Mouse (Mus musculus) CH12.LX (cell line): Measurements from ENCODE around the gene Cblc. TPM values are rescaled to one million over a fixed set of nuclear protein-coding genes. Genes with fewer than 3 reads are reported as not detected.

Experiments
- DNase-seq: peaks from one replicate; pipeline ENCODE4 v3.0.0-alpha.2; 2013; ENCODE audit errors: extremely low read depth
- H3K27ac ChIP-seq: 2 replicates; pipeline ENCODE4 v1.5.1; 2012; ENCODE audit warnings: low read depth, mild to moderate bottlenecking, control low read depth, moderate library complexity; ENCODE audit not compliant: insufficient read depth
- H3K27me3 ChIP-seq: replicated peaks from 2 replicates; pipeline ENCODE3; 2012; ENCODE audit warnings: inconsistent platforms
- H3K36me3 ChIP-seq, 2 experiments: replicated peaks in 1 of 2; 2 replicates each; pipeline versions ENCODE3 to v1.6.1; 2012; ENCODE audit warnings: inconsistent platforms in 1 of 2, low read length in 1 of 2, mild to moderate bottlenecking in 1 of 2, mixed read lengths in 1 of 2, moderate library complexity in 1 of 2; ENCODE audit not compliant: control insufficient read depth in 1 of 2, insufficient read depth in 1 of 2
- H3K4me1 ChIP-seq, 2 experiments: 2 replicates each; pipeline ENCODE4 v1.6.1; 2012; ENCODE audit warnings: inconsistent platforms in 1 of 2, moderate library complexity in 1 of 2; ENCODE audit not compliant: insufficient read depth in 2 of 2, control insufficient read depth in 1 of 2
- H3K4me2 ChIP-seq: 2 replicates; pipeline ENCODE4 v1.6.1; 2012; ENCODE audit warnings: low read depth, mild to moderate bottlenecking, control low read depth; ENCODE audit not compliant: poor library complexity, insufficient read depth, severe bottlenecking
- H3K4me3 ChIP-seq, 3 experiments: fragments of 150-350 bp in 1 of 3; sonication (generic) in 1 of 3; replicated peaks in 1 of 3; 2 replicates each; pipeline versions ENCODE3 to v1.5.1; 2011 to 2012; ENCODE audit warnings: low read depth in 2 of 3, low read length in 2 of 3, mild to moderate bottlenecking in 2 of 3, moderate library complexity in 2 of 3, control low read depth in 1 of 3, improper control_type of control experiment in 1 of 3, inconsistent platforms in 1 of 3, mixed read lengths in 1 of 3; ENCODE audit not compliant: poor library complexity in 1 of 3
- H3K79me2 ChIP-seq: replicated peaks from 2 replicates; pipeline ENCODE4 v1.6.1; 2012; ENCODE audit warnings: mild to moderate bottlenecking, moderate library complexity; ENCODE audit not compliant: control insufficient read depth, poor library complexity, insufficient read depth, severe bottlenecking; ENCODE audit errors: extremely low read depth
- H3K9ac ChIP-seq: 2 replicates; pipeline ENCODE4 v1.6.1; 2012; ENCODE audit warnings: low read depth, mild to moderate bottlenecking, control low read depth, moderate library complexity; ENCODE audit not compliant: insufficient read depth
- H3K9me3 ChIP-seq: replicated peaks from 2 replicates; pipeline ENCODE3; 2012; ENCODE audit warnings: low read length, inconsistent platforms, mixed read lengths
- BHLHE40 ChIP-seq: IDR thresholded peaks from 2 replicates; pipeline ENCODE4 v1.6.1; 2011; ENCODE audit warnings: mild to moderate bottlenecking, low read depth, low read length, improper control_type of control experiment
- CHD1 ChIP-seq: IDR thresholded peaks from 2 replicates; pipeline ENCODE4 v1.6.1; 2012; ENCODE audit warnings: low read depth, low read length, improper control_type of control experiment, inconsistent platforms
- CTCF ChIP-seq, 2 experiments: IDR thresholded peaks in 1 of 2; conservative IDR thresholded peaks in 1 of 2; 2 replicates each; pipeline ENCODE4 v1.5.1; 2011 to 2012; ENCODE audit warnings: low read depth in 2 of 2, low read length in 2 of 2, improper control_type of control experiment in 1 of 2, inconsistent platforms in 1 of 2, mild to moderate bottlenecking in 1 of 2, moderate library complexity in 1 of 2
- ELF1 ChIP-seq: IDR thresholded peaks from 2 replicates; pipeline ENCODE4 v1.6.1; 2014; ENCODE audit warnings: low read depth, mild to moderate bottlenecking, inconsistent platforms, low read length, improper control_type of control experiment
- HCFC1 ChIP-seq: IDR thresholded peaks from 2 replicates; pipeline ENCODE4 v1.6.1; 2012; ENCODE audit warnings: low read depth, mild to moderate bottlenecking, inconsistent platforms, low read length, improper control_type of control experiment
- KAT2A ChIP-seq: IDR thresholded peaks from 2 replicates; pipeline ENCODE4 v1.6.1; 2012; ENCODE audit warnings: low read length, improper control_type of control experiment, inconsistent platforms; ENCODE audit not compliant: insufficient replicate concordance
- MYC ChIP-seq: IDR thresholded peaks from 2 replicates; pipeline ENCODE4 v1.6.1; 2011; ENCODE audit warnings: low read depth, mild to moderate bottlenecking, improper control_type of control experiment, low read length
- NRF1 ChIP-seq: IDR thresholded peaks from 2 replicates; pipeline ENCODE4 v1.6.1; 2014; ENCODE audit warnings: low read depth, mild to moderate bottlenecking, inconsistent platforms, low read length, improper control_type of control experiment, moderate library complexity
- POLR2AphosphoS2 ChIP-seq: IDR thresholded peaks from 2 replicates; pipeline ENCODE4 v1.6.1; 2011; ENCODE audit warnings: low read depth, low read length, improper control_type of control experiment
- RAD21 ChIP-seq: IDR thresholded peaks from 2 replicates; pipeline ENCODE4 v1.6.1; 2011; ENCODE audit warnings: low read depth, mild to moderate bottlenecking, low read length, improper control_type of control experiment, moderate library complexity
- SIN3A ChIP-seq: IDR thresholded peaks from 2 replicates; pipeline ENCODE4 v1.6.1; 2012; ENCODE audit warnings: low read length, improper control_type of control experiment, inconsistent platforms
- SMC3 ChIP-seq: IDR thresholded peaks from 2 replicates; pipeline ENCODE4 v1.6.1; 2011; ENCODE audit warnings: low read depth, low read length, improper control_type of control experiment
- TCF12 ChIP-seq: IDR thresholded peaks from 2 replicates; pipeline ENCODE4 v1.6.1; 2014; ENCODE audit warnings: low read depth, mild to moderate bottlenecking, inconsistent platforms, low read length, improper control_type of control experiment
- UBTF ChIP-seq: IDR thresholded peaks from 2 replicates; pipeline ENCODE4 v1.6.1; 2012; ENCODE audit warnings: low read depth, mild to moderate bottlenecking, inconsistent platforms, low read length, improper control_type of control experiment, moderate library complexity
- USF1 ChIP-seq: IDR thresholded peaks from 2 replicates; pipeline ENCODE4 v1.6.1; 2014; ENCODE audit warnings: low read depth, mild to moderate bottlenecking, inconsistent platforms, low read length, improper control_type of control experiment
- ZC3H11A ChIP-seq: IDR thresholded peaks from 2 replicates; pipeline ENCODE4 v1.6.1; 2012; ENCODE audit warnings: low read depth, mild to moderate bottlenecking, inconsistent platforms, low read length, improper control_type of control experiment
- ZKSCAN1 ChIP-seq: IDR thresholded peaks from 2 replicates; pipeline ENCODE4 v1.6.1; 2012; ENCODE audit warnings: low read depth, inconsistent platforms, low read length, improper control_type of control experiment, borderline replicate concordance
- ZMIZ1 ChIP-seq: IDR thresholded peaks from 2 replicates; pipeline ENCODE4 v1.6.1; 2012; ENCODE audit warnings: low read depth, mild to moderate bottlenecking, inconsistent platforms, low read length, improper control_type of control experiment
- dilution Hi-C: fragments of 300-500 bp; cut with MboI; formaldehyde crosslinking; loops from 2 replicates; pipeline ENCODE4 v1.14.3; 2020; ENCODE audit warnings: low sequenced_read_pairs; ENCODE audit not compliant: extremely low pct_unique_long_range_greater_than_20kb, extremely low pct_ligation_motif_present
- in situ Hi-C: fragments of 300-500 bp; cut with MboI; formaldehyde crosslinking; loops from 3 replicates; pipeline ENCODE4 v1.14.3; 2019; ENCODE audit warnings: low sequenced_read_pairs, low pct_ligation_motif_present, low pct_unique_long_range_greater_than_20kb, mixed read lengths
- polyA plus RNA-seq: library from polyadenylated mRNA; unstranded; fragments of >175 nt; gene quantifications from 2 replicates; pipeline ENCODE4 v1.2.1, GENCODE M21; 2012; ENCODE audit warnings: low read depth; ENCODE audit not compliant: insufficient read length
- total RNA-seq, 2 experiments: library from RNA; depleted of rRNA; stranded (reverse); fragments of 300-350 nt in 1 of 2; fragments of >200 nt in 1 of 2; gene quantifications; 2 replicates each; pipeline ENCODE4 v1.2.3; 2012 to 2014

Cblc gene
- total and polyA plus RNA-seq, 3 experiments: 6.4 to 30.8 (median 13.4) TPM

DNA sequence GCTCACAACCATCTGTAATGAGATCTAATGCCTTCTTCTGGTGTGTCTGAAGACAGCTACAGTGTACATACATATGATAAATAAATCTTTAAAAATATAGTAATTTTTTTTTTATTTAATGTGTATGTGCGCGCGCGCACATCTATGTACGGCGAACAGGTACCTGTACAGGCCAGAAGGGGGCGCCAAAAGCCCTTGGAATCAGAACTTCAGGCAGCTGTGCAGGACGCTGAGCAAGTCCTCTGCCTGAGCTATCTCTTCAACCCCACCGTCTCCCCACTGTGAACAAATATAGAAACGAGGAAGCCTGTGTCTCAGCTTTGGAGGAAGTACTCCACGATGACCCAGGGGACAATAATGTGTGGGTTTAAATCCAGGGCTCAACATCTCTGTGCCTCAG lies 56.3 kb downstream of the Cblc start:
- dilution Hi-C loops (no loop called here), in situ Hi-C loops (no loop called here)
- Histone ChIP-seq H3K4me3 (no peak overlapping the region), H3K27ac (no peak overlapping the region), H3K4me2 (no peak overlapping the region), H3K36me3 (peaks cover 7 to 24% of the 10 kb centered on the region in 2 experiments), H3K4me1 (peaks cover 4 to 24% of the 10 kb centered on the region in 2 experiments; a peak in 3 of 4 replicates), H3K9ac (no peak overlapping the region), H3K27me3 (no peaks in the 10 kb centered on the region), H3K9me3 (peaks cover 3% of the 10 kb centered on the region), H3K79me2 (no peaks in the 10 kb centered on the region)
- DNase-seq: no peak
- no peak for TF ChIP-seq NRF1
- peak in 1 of 2 experiments; percentile 31; a peak in 1 of 4 replicates for TF ChIP-seq CTCF (conservative IDR thresholded peaks at IDR 0.05 in 1 of 2, IDR thresholded peaks at IDR 0.05 in 1 of 2; ENCODE audit: low read depth in 2 of 2, low read length in 2 of 2)

DNA sequence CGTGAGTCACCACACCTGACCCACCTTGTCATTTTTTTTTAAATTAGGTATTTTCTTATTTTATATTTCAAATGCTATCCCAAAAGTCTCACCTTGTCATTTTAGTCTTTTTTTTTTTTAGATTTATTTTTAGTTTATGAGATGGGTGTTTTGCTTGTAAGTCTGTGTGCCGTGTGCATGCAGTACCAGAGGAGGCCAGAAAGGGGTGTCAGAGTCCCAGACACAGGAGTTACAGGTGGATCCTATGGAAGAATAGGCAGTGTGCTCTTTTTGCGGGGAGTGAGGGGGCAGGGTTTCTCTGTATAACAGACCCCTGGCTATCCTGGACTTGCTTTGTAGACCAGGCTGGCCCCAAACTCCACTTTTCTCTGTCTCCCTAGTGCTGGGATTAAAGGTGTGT lies 57.8 kb downstream of the Cblc start:
- dilution Hi-C loops: no loop called here
- H3K79me2 ChIP-seq: no peaks in the 10 kb centered on the region
- peaks cover 3% of the 10 kb centered on the region for H3K9me3 ChIP-seq
- no peaks in the 10 kb centered on the region for H3K27me3 ChIP-seq
- no peak overlapping the region for H3K4me3 ChIP-seq
- no peak for DNase-seq
- H3K27ac ChIP-seq: no peak overlapping the region
- TF ChIP-seq ZC3H11A (no peak), RAD21 (peak; percentile 27), SIN3A (no peak), SMC3 (peak; percentile 15), CTCF (conservative IDR thresholded peaks at IDR 0.05 in 1 of 2, IDR thresholded peaks at IDR 0.05 in 1 of 2; ENCODE audit: low read depth in 2 of 2, low read length in 2 of 2) (peak in 1 of 2 experiments; percentile 41; a peak in 2 of 4 replicates)
- TF ChIP-seq, all 38 proteins: peak for 3
- Histone ChIP-seq H3K36me3 (peaks cover 7 to 19% of the 10 kb centered on the region in 2 experiments), H3K4me1 (peaks cover 4 to 24% of the 10 kb centered on the region in 2 experiments; a peak in 3 of 4 replicates), H3K4me2 (no peak overlapping the region), H3K9ac (no peak overlapping the region)
- in situ Hi-C loops: no loop called here

DNA sequence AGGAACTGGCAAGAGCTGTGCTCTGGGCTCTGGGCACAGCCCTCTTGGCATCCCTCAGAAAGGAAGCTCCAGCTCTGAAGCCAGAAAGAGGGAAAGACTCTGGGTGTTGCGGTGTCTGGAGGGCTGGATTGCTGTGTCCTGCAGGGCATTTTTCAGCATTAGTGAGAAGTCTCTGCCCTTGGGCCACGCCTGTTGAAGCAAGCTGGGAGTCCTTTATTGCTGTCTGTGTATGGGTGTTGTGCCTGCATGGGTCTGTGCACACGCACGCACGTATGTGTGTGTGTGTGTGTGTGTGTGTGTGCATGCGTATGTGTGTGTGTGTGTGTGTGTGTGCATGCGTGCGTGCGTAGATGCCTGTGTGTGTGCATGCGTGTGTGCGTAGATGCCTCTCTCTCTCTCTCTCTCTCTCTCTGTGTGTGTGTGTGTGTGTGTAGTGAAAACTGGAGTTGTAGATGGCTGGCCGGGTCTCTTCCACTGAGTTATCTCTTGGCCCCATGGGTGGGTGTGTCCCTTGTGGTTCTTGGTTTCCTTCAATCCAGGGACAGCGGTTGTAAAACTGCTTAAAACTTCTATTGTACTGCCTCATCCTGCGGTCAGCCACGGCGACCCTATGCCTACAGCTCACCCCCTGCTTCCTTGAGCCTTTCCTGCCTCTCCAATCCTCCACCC lies 60.1 kb downstream of the Cblc start:
- no peaks in the 10 kb centered on the region for H3K27me3 ChIP-seq
- no peak overlapping the region for H3K9ac ChIP-seq
- peaks cover 3% of the 10 kb centered on the region for H3K9me3 ChIP-seq
- dilution Hi-C loops: no loop called here
- in situ Hi-C loops: no loop called here
- no peak for DNase-seq
- H3K4me1 ChIP-seq: peaks cover 0 to 13% of the 10 kb centered on the region in 2 experiments; a peak in 2 of 4 replicates
- no peak overlapping the region for H3K4me3 ChIP-seq
- TF ChIP-seq KAT2A: no peak
- TF ChIP-seq ELF1: no peak
- TF ChIP-seq CHD1: no peak
- no peak for TF ChIP-seq ZMIZ1
- no peak for TF ChIP-seq ZC3H11A
- no peak for TF ChIP-seq BHLHE40
- TF ChIP-seq POLR2AphosphoS2: no peak
- no peak for TF ChIP-seq ZKSCAN1
- no peak for TF ChIP-seq USF1
- no peak for TF ChIP-seq MYC
- no peak for TF ChIP-seq HCFC1
- TF ChIP-seq TCF12: no peak
- TF ChIP-seq UBTF: no peak
- TF ChIP-seq NRF1: no peak
- H3K4me2 ChIP-seq: no peak overlapping the region
- H3K27ac ChIP-seq: no peak overlapping the region
- peaks cover 7 to 25% of the 10 kb centered on the region in 2 experiments for H3K36me3 ChIP-seq
- no peaks in the 10 kb centered on the region for H3K79me2 ChIP-seq
